Mouse (Mus musculus) thymus, adult 2 months (tissue): ENCODE results near the gene Hmg20b.

Source experiments
- CTCF ChIP-seq: fragments of 200-500 bp; IDR thresholded peaks from 2 replicates; pipeline ENCODE4 v1.5.1; 2012; ENCODE audit warnings: mild to moderate bottlenecking, control low read depth, low read length, moderate library complexity, borderline replicate concordance; ENCODE audit not compliant: control insufficient read depth, poor library complexity, insufficient read depth; ENCODE audit errors: extremely low read depth
- POLR2A ChIP-seq: fragments of 200-500 bp; IDR thresholded peaks from 2 replicates; pipeline ENCODE4 v1.6.1; 2012; ENCODE audit warnings: mild to moderate bottlenecking, low read length, control low read depth, moderate library complexity; ENCODE audit not compliant: control insufficient read depth, poor library complexity, insufficient read depth; ENCODE audit errors: extremely low read depth

- no peak for TF ChIP-seq POLR2A
- peak; percentile 85; the same call in 1 of the 2 replicates for TF ChIP-seq CTCF
These were observed 39.8 kb upstream of the Hmg20b start for GRCm38 (mm10) chr10:81389801-81390677.
